Mouse (Mus musculus): Measurements from ENCODE around the gene Gm7029.

Gene Gm7029

GRCm38 (mm10) chr17:33913905-33914304 lies 40.3 kb downstream of the Gm7029 start:
- no peak for DNase-seq (ENCODE audit: low spot score)

GRCm38 (mm10) chr17:33914969-33915391 lies 41.3 kb downstream of the Gm7029 start:
- no peak for DNase-seq (ENCODE audit: low spot score)

- DNase-seq (ENCODE audit: low spot score) = peak; percentile 87
Measured at GRCm38 (mm10) chr17:33915671-33916250, 42.1 kb downstream of the Gm7029 start, which contains the start of the genes Tapbp and Zbtb22. TSS of gene Tapbp (plus strand) at chr17:33915899. TSS of gene Zbtb22 (plus strand) at chr17:33915904.

- no peak for DNase-seq (ENCODE audit: low spot score)
Measured at GRCm38 (mm10) chr17:33916294-33916693, 42.7 kb downstream of the Gm7029 start.

GRCm38 (mm10) chr17:33916847-33917655 lies 43.4 kb downstream of the Gm7029 start:
- DNase-seq (ENCODE audit: low spot score) = no peak

GRCm38 (mm10) chr17:33917656-33918292 lies 44.1 kb downstream of the Gm7029 start:
- no peak for DNase-seq (ENCODE audit: low spot score)

- peak; percentile 44 for DNase-seq (ENCODE audit: low spot score)
Measured at GRCm38 (mm10) chr17:33918293-33919203, 44.9 kb downstream of the Gm7029 start.

GRCm38 (mm10) chr17:33919351-33920281 lies 46.0 kb downstream of the Gm7029 start:
- peak; percentile 71 for DNase-seq (ENCODE audit: low spot score)

- peak; percentile 80 for DNase-seq (ENCODE audit: low spot score)
Measured at GRCm38 (mm10) chr17:33920282-33921097, 46.9 kb downstream of the Gm7029 start.

GRCm38 (mm10) chr17:33921361-33921760 lies 47.7 kb downstream of the Gm7029 start:
- DNase-seq (ENCODE audit: low spot score) = no peak
